Mouse (Mus musculus) intestine, embryonic 14.5 days (tissue): ENCODE results near the gene Col15a1. TPM values are rescaled to one million over a fixed set of nuclear protein-coding genes. Genes with fewer than 3 reads are reported as not detected.

Experiments used
- ATAC-seq: fragments of 200-750 bp; cut with Nextera tagmentation; replicated peaks from 2 replicates; pipeline ENCODE4 v1.8.0; 2017; ENCODE audit warnings: low read depth, moderate number of reproducible peaks, moderate TSS enrichment, moderate library complexity; ENCODE audit not compliant: low FRiP score, low TSS enrichment
- DNase-seq: peaks from one replicate; pipeline ENCODE4 v3.0.0-alpha.2; 2018; ENCODE audit warnings: low spot score
- H3K27ac ChIP-seq: fragments of 300-500 bp; sonication (generic); 2 replicates; pipeline ENCODE4 v1.5.1; 2014; ENCODE audit warnings: low read depth, mild to moderate bottlenecking, control low read depth
- H3K27me3 ChIP-seq: fragments of 300-500 bp; sonication (generic); replicated peaks from 2 replicates; pipeline ENCODE4 v1.6.1; 2014; ENCODE audit warnings: low read length, control low read depth; ENCODE audit not compliant: control insufficient read depth, insufficient read depth
- H3K36me3 ChIP-seq: fragments of 300-500 bp; sonication (generic); 2 replicates; pipeline ENCODE4 v1.6.1; 2014; ENCODE audit warnings: low read length, control low read depth; ENCODE audit not compliant: control insufficient read depth, insufficient read depth
- H3K4me1 ChIP-seq: fragments of 300-500 bp; sonication (generic); replicated peaks from 2 replicates; pipeline ENCODE4 v1.6.1; 2014; ENCODE audit warnings: low read length, control low read depth, mixed read lengths; ENCODE audit not compliant: control insufficient read depth, insufficient read depth
- H3K4me2 ChIP-seq: fragments of 300-500 bp; sonication (generic); 2 replicates; pipeline ENCODE4 v1.6.1; 2014; ENCODE audit warnings: low read length
- H3K4me3 ChIP-seq: fragments of 300-500 bp; sonication (generic); 2 replicates; pipeline ENCODE4 v1.5.1; 2014; ENCODE audit warnings: low read depth, low read length, control low read depth, mixed read lengths
- H3K9ac ChIP-seq: fragments of 300-500 bp; sonication (generic); 2 replicates; pipeline ENCODE4 v1.6.1; 2014; ENCODE audit warnings: mild to moderate bottlenecking, low read length
- H3K9me3 ChIP-seq: fragments of 300-500 bp; sonication (generic); 2 replicates; pipeline ENCODE4 v1.6.1; 2016; ENCODE audit warnings: low read length, control low read depth; ENCODE audit not compliant: control insufficient read depth
- WGBS: fragments of 180-500 bp; shearing (Covaris S2); extraction: QIAGEN DNeasy Blood & Tissue Kit; methylation state at CpG from one replicate; pipeline ENCODE4 v1.1.7; 2014; 5-methylcytosine and 5-hydroxymethylcytosine counted together
- polyA plus RNA-seq: library from polyadenylated mRNA; unstranded; fragments of >200 nt; fragmentation: Nextera tagmentation; extraction: Ambion mirVana; gene quantifications from 2 replicates; pipeline ENCODE4 v1.2.1, GENCODE M21; 2014

Gene Col15a1
- polyA plus RNA-seq, 1 experiment from 2014 or later = 15.5 TPM

- Histone ChIP-seq H3K27ac (no peak overlapping the region), H3K4me3 (no peak overlapping the region), H3K4me2 (no peak overlapping the region), H3K36me3 (no peaks in the 10 kb centered on the region), H3K9ac (no peak overlapping the region), H3K9me3 (no peaks in the 10 kb centered on the region), H3K4me1 (no peaks in the 10 kb centered on the region), H3K27me3 (no peaks in the 10 kb centered on the region)
- WGBS = 73% methylated on average over 3 of the region's 3 CpGs
- no peak for DNase-seq
- ATAC-seq = no peak
These were observed 119.8 kb downstream of the Col15a1 start for GRCm38 (mm10) chr4:47327782-47328181.

GRCm38 (mm10) chr4:47329285-47329684 lies 121.3 kb downstream of the Col15a1 start:
- H3K27ac ChIP-seq = no peak overlapping the region
- DNase-seq = no peak

GRCm38 (mm10) chr4:47330378-47331052 lies 122.6 kb downstream of the Col15a1 start:
- no peak for DNase-seq
- ATAC-seq = no peak

More at GRCm38 (mm10) chr4:47329285-47329684, 121.3 kb downstream of the Col15a1 start:
- Histone ChIP-seq H3K9ac (no peak overlapping the region), H3K4me2 (no peak overlapping the region), H3K9me3 (no peaks in the 10 kb centered on the region), H3K27me3 (no peaks in the 10 kb centered on the region), H3K4me3 (no peak overlapping the region), H3K4me1 (no peaks in the 10 kb centered on the region), H3K36me3 (no peaks in the 10 kb centered on the region)
- ATAC-seq = no peak
- 5% methylated on average over 1 of the region's 1 CpGs for WGBS

GRCm38 (mm10) chr4:47332812-47333343 lies 124.9 kb downstream of the Col15a1 start:
- WGBS = 85% methylated on average over 6 of the region's 6 CpGs
- Histone ChIP-seq H3K9me3 (no peaks in the 10 kb centered on the region), H3K27me3 (no peaks in the 10 kb centered on the region), H3K4me2 (no peak overlapping the region), H3K27ac (no peak overlapping the region), H3K4me1 (no peaks in the 10 kb centered on the region), H3K36me3 (no peaks in the 10 kb centered on the region), H3K4me3 (no peak overlapping the region), H3K9ac (no peak overlapping the region)
- ATAC-seq (no peak), DNase-seq (no peak)

More at GRCm38 (mm10) chr4:47330378-47331052, 122.6 kb downstream of the Col15a1 start:
- Histone ChIP-seq H3K4me1 (no peaks in the 10 kb centered on the region), H3K9me3 (no peaks in the 10 kb centered on the region), H3K27me3 (no peaks in the 10 kb centered on the region), H3K27ac (no peak overlapping the region), H3K9ac (no peak overlapping the region), H3K4me3 (no peak overlapping the region), H3K36me3 (no peaks in the 10 kb centered on the region), H3K4me2 (no peak overlapping the region)
- WGBS = 90% methylated on average over 13 of the region's 13 CpGs

GRCm38 (mm10) chr4:47333541-47333940 lies 125.6 kb downstream of the Col15a1 start:
- no peaks in the 10 kb centered on the region for H3K36me3 ChIP-seq
- H3K27ac ChIP-seq = no peak overlapping the region
- ATAC-seq (no peak), DNase-seq (no peak)
- no peak overlapping the region for H3K4me2 ChIP-seq
- no peak overlapping the region for H3K4me3 ChIP-seq
- no peaks in the 10 kb centered on the region for H3K9me3 ChIP-seq
- WGBS = 93% methylated on average over 3 of the region's 3 CpGs
- no peak overlapping the region for H3K9ac ChIP-seq
- H3K27me3 ChIP-seq = no peaks in the 10 kb centered on the region
- no peaks in the 10 kb centered on the region for H3K4me1 ChIP-seq

- Histone ChIP-seq H3K9ac (no peak overlapping the region), H3K36me3 (no peaks in the 10 kb centered on the region), H3K4me2 (no peak overlapping the region), H3K4me1 (no peaks in the 10 kb centered on the region), H3K9me3 (no peaks in the 10 kb centered on the region), H3K4me3 (no peak overlapping the region), H3K27me3 (no peaks in the 10 kb centered on the region), H3K27ac (no peak overlapping the region)
- DNase-seq = no peak
- 79% methylated on average over 3 of the region's 3 CpGs for WGBS
- ATAC-seq = no peak
These were observed 129.1 kb downstream of the Col15a1 start for GRCm38 (mm10) chr4:47336941-47337600.

GRCm38 (mm10) chr4:47342632-47343031 lies 134.7 kb downstream of the Col15a1 start:
- Histone ChIP-seq H3K4me2 (no peak overlapping the region), H3K36me3 (no peaks in the 10 kb centered on the region), H3K27me3 (no peaks in the 10 kb centered on the region), H3K9me3 (no peaks in the 10 kb centered on the region), H3K4me3 (no peak overlapping the region), H3K27ac (no peak overlapping the region), H3K9ac (no peak overlapping the region), H3K4me1 (no peaks in the 10 kb centered on the region)
- no peak for DNase-seq
- WGBS = 61% methylated on average over 8 of the region's 8 CpGs
- no peak for ATAC-seq

- no peak overlapping the region for H3K27ac ChIP-seq
- H3K27me3 ChIP-seq = no peaks in the 10 kb centered on the region
- no peak overlapping the region for H3K4me3 ChIP-seq
- H3K9ac ChIP-seq = no peak overlapping the region
- H3K4me1 ChIP-seq = peaks cover 6% of the 10 kb centered on the region; the same call in 1 of the 2 replicates
- no peaks in the 10 kb centered on the region for H3K36me3 ChIP-seq
- DNase-seq (no peak), ATAC-seq (no peak)
- 76% methylated on average over 4 of the region's 4 CpGs for WGBS
- H3K4me2 ChIP-seq = no peak overlapping the region
- no peaks in the 10 kb centered on the region for H3K9me3 ChIP-seq
These were observed 139.1 kb downstream of the Col15a1 start for GRCm38 (mm10) chr4:47347022-47347421.
